Mouse (Mus musculus) MEL (cell line): ENCODE results near the gene H2-Ke6. TPM values are rescaled to one million over a fixed set of nuclear protein-coding genes. Genes with fewer than 3 reads are reported as not detected.
A peak's percentile ranks its signal among the peaks of the same experiment; 100 is the strongest.

Experiments used
- DNase-seq: peaks from one replicate; pipeline ENCODE4 v3.0.0; 2011; ENCODE audit warnings: low read depth, low spot score
- H3K27ac ChIP-seq: 2 replicates; pipeline ENCODE4 v1.5.1; 2012; ENCODE audit warnings: low read depth, mild to moderate bottlenecking, control low read depth, low read length, moderate library complexity; ENCODE audit not compliant: control insufficient read depth
- H3K27me3 ChIP-seq, 2 experiments: fragments of 150-350 bp in 1 of 2; sonication (generic) in 1 of 2; 2 replicates each; pipeline ENCODE4 v1.6.1; 2012; ENCODE audit warnings: low read length in 2 of 2, mild to moderate bottlenecking in 2 of 2, improper control_type of control experiment in 1 of 2, moderate library complexity in 1 of 2; ENCODE audit not compliant: insufficient read depth in 2 of 2, control insufficient read depth in 1 of 2
- H3K36me3 ChIP-seq, 2 experiments: 2 replicates each; pipeline ENCODE4 v1.6.1; 2012 to 2014; ENCODE audit warnings: low read length in 2 of 2, improper control_type of control experiment in 1 of 2, inconsistent platforms in 1 of 2, mild to moderate bottlenecking in 1 of 2; ENCODE audit not compliant: insufficient read depth in 2 of 2, control insufficient read depth in 1 of 2
- H3K4me1 ChIP-seq, 2 experiments: fragments of 150-350 bp in 1 of 2; sonication (generic) in 1 of 2; 2 replicates each; pipeline ENCODE4 v1.6.1; 2012; ENCODE audit warnings: low read length in 2 of 2, improper control_type of control experiment in 1 of 2, mild to moderate bottlenecking in 1 of 2; ENCODE audit not compliant: insufficient read depth in 2 of 2, control insufficient read depth in 1 of 2
- H3K4me3 ChIP-seq, 2 experiments: fragments of 150-350 bp in 1 of 2; sonication (generic) in 1 of 2; 2 replicates each; pipeline ENCODE4 v1.5.1; 2012; ENCODE audit warnings: low read depth in 2 of 2, low read length in 2 of 2, mild to moderate bottlenecking in 2 of 2, moderate library complexity in 2 of 2, control low read depth in 1 of 2, improper control_type of control experiment in 1 of 2; ENCODE audit not compliant: control insufficient read depth in 1 of 2, insufficient read depth in 1 of 2
- H3K79me2 ChIP-seq: 2 replicates; pipeline ENCODE4 v1.6.1; 2012; ENCODE audit warnings: mild to moderate bottlenecking, low read length, moderate library complexity; ENCODE audit not compliant: control insufficient read depth, poor library complexity, insufficient read depth
- H3K9ac ChIP-seq: 2 replicates; pipeline ENCODE4 v1.6.1; 2012; ENCODE audit warnings: low read depth, mild to moderate bottlenecking, control low read depth, low read length, moderate library complexity; ENCODE audit not compliant: control insufficient read depth, poor library complexity, severe bottlenecking
- H3K9me3 ChIP-seq: fragments of 150-350 bp; sonication (generic); replicated peaks from 2 replicates; pipeline ENCODE4 v1.6.1; 2012; ENCODE audit warnings: mild to moderate bottlenecking, low read length, improper control_type of control experiment, moderate library complexity; ENCODE audit not compliant: insufficient read depth
- CHD1 ChIP-seq: IDR thresholded peaks from 2 replicates; pipeline ENCODE4 v1.6.1; 2012; ENCODE audit warnings: low read depth, mild to moderate bottlenecking, inconsistent platforms, low read length, improper control_type of control experiment
- CHD2 ChIP-seq: IDR thresholded peaks from 2 replicates; pipeline ENCODE4 v1.6.1; 2011; ENCODE audit warnings: low read length, improper control_type of control experiment
- CTCF ChIP-seq, 3 experiments: IDR thresholded peaks in 2 of 3; conservative IDR thresholded peaks in 1 of 3; 2 replicates each; pipeline ENCODE4 v1.5.1; 2011 to 2012; ENCODE audit warnings: low read length in 3 of 3, low read depth in 2 of 3, mild to moderate bottlenecking in 2 of 3, improper control_type of control experiment in 1 of 3, inconsistent platforms in 1 of 3, mixed read lengths in 1 of 3, moderate library complexity in 1 of 3; ENCODE audit not compliant: control insufficient read depth in 1 of 3, insufficient read depth in 1 of 3, poor library complexity in 1 of 3, severe bottlenecking in 1 of 3
- E2F4 ChIP-seq: IDR thresholded peaks from 2 replicates; pipeline ENCODE4 v1.6.1; 2011; ENCODE audit warnings: low read depth, low read length, improper control_type of control experiment, borderline replicate concordance
- GABPA ChIP-seq: IDR thresholded peaks from 2 replicates; pipeline ENCODE4 v1.6.1; 2012; ENCODE audit warnings: low read depth, mild to moderate bottlenecking, inconsistent platforms, low read length, improper control_type of control experiment, moderate library complexity
- HCFC1 ChIP-seq: IDR thresholded peaks from 2 replicates; pipeline ENCODE4 v1.6.1; 2012; ENCODE audit warnings: low read depth, mild to moderate bottlenecking, inconsistent platforms, low read length, improper control_type of control experiment, moderate library complexity
- JUND ChIP-seq: IDR thresholded peaks from 2 replicates; pipeline ENCODE4 v1.6.1; 2011; ENCODE audit warnings: low read depth, mild to moderate bottlenecking, improper control_type of control experiment, low read length
- MAFK ChIP-seq: IDR thresholded peaks from 2 replicates; pipeline ENCODE4 v1.6.1; 2011; ENCODE audit warnings: low read depth, mild to moderate bottlenecking, low read length, improper control_type of control experiment, borderline replicate concordance
- MAX ChIP-seq: IDR thresholded peaks from 2 replicates; pipeline ENCODE4 v1.6.1; 2011; ENCODE audit warnings: low read length, improper control_type of control experiment
- MAZ ChIP-seq: IDR thresholded peaks from 2 replicates; pipeline ENCODE4 v1.6.1; 2012; ENCODE audit warnings: low read depth, mild to moderate bottlenecking, inconsistent platforms, low read length, improper control_type of control experiment
- MXI1 ChIP-seq: IDR thresholded peaks from 2 replicates; pipeline ENCODE4 v1.6.1; 2011; ENCODE audit warnings: mild to moderate bottlenecking, low read depth, low read length, improper control_type of control experiment
- NELFE ChIP-seq: IDR thresholded peaks from 2 replicates; pipeline ENCODE4 v1.6.1; 2011; ENCODE audit warnings: low read depth, low read length, improper control_type of control experiment
- POLR2A ChIP-seq, 2 experiments: IDR thresholded peaks; 2 replicates each; pipeline ENCODE4 v1.6.1; 2011 to 2012; ENCODE audit warnings: low read length in 2 of 2, mild to moderate bottlenecking in 2 of 2, control low read depth in 1 of 2, improper control_type of control experiment in 1 of 2, low read depth in 1 of 2, moderate library complexity in 1 of 2; ENCODE audit not compliant: control insufficient read depth in 1 of 2, insufficient read depth in 1 of 2, poor library complexity in 1 of 2
- POLR2AphosphoS2 ChIP-seq: IDR thresholded peaks from 2 replicates; pipeline ENCODE4 v1.6.1; 2011; ENCODE audit warnings: low read length, improper control_type of control experiment
- POLR2AphosphoS5 ChIP-seq: IDR thresholded peaks from 2 replicates; pipeline ENCODE4 v1.6.1; 2012; ENCODE audit warnings: low read depth, borderline replicate concordance, mild to moderate bottlenecking, inconsistent platforms, low read length, moderate library complexity, mixed read lengths
- RAD21 ChIP-seq: IDR thresholded peaks from 2 replicates; pipeline ENCODE4 v1.6.1; 2011; ENCODE audit warnings: mild to moderate bottlenecking, low read depth, low read length, improper control_type of control experiment
- RCOR1 ChIP-seq: IDR thresholded peaks from 2 replicates; pipeline ENCODE4 v1.6.1; 2012; ENCODE audit warnings: low read depth, mild to moderate bottlenecking, inconsistent platforms, low read length, improper control_type of control experiment
- SIN3A ChIP-seq: IDR thresholded peaks from 2 replicates; pipeline ENCODE4 v1.6.1; 2012; ENCODE audit warnings: low read length, improper control_type of control experiment, inconsistent platforms
- SMC3 ChIP-seq: IDR thresholded peaks from 2 replicates; pipeline ENCODE4 v1.6.1; 2011; ENCODE audit warnings: low read depth, low read length, improper control_type of control experiment
- TAL1 ChIP-seq: IDR thresholded peaks from 2 replicates; pipeline ENCODE4 v1.6.1; 2012; ENCODE audit warnings: mild to moderate bottlenecking, inconsistent platforms, low read length, moderate library complexity, mixed read lengths
- TBP ChIP-seq: IDR thresholded peaks from 2 replicates; pipeline ENCODE4 v1.8.0; 2011; ENCODE audit warnings: low read depth, low read length, improper control_type of control experiment
- UBTF ChIP-seq: IDR thresholded peaks from 2 replicates; pipeline ENCODE4 v1.6.1; 2012; ENCODE audit warnings: low read depth, mild to moderate bottlenecking, inconsistent platforms, low read length, improper control_type of control experiment, moderate library complexity, borderline replicate concordance; ENCODE audit not compliant: insufficient read depth
- USF1 ChIP-seq: IDR thresholded peaks from 2 replicates; pipeline ENCODE4 v1.6.1; 2014; ENCODE audit warnings: low read depth, mild to moderate bottlenecking, inconsistent platforms, low read length, improper control_type of control experiment, moderate library complexity
- USF2 ChIP-seq, 2 experiments: IDR thresholded peaks; 2 replicates each; pipeline ENCODE4 v1.6.1; 2011 to 2012; ENCODE audit warnings: improper control_type of control experiment in 2 of 2, low read length in 2 of 2, borderline replicate concordance in 1 of 2, inconsistent platforms in 1 of 2, low read depth in 1 of 2, mild to moderate bottlenecking in 1 of 2; ENCODE audit not compliant: insufficient read depth in 1 of 2
- ZC3H11A ChIP-seq: IDR thresholded peaks from 2 replicates; pipeline ENCODE4 v1.6.1; 2012; ENCODE audit warnings: low read depth, mild to moderate bottlenecking, inconsistent platforms, low read length, improper control_type of control experiment
- ZMIZ1 ChIP-seq: IDR thresholded peaks from 2 replicates; pipeline ENCODE4 v1.6.1; 2012; ENCODE audit warnings: low read depth, mild to moderate bottlenecking, inconsistent platforms, low read length, improper control_type of control experiment, moderate library complexity
- ZNF384 ChIP-seq: IDR thresholded peaks from 2 replicates; pipeline ENCODE4 v1.6.1; 2012; ENCODE audit warnings: low read depth, mild to moderate bottlenecking, inconsistent platforms, low read length, improper control_type of control experiment
- polyA plus RNA-seq, 2 experiments: library from polyadenylated mRNA; stranded (reverse) in 1 of 2; unstranded in 1 of 2; fragments of >175 nt in 1 of 2; fragments of >200 nt in 1 of 2; gene quantifications; 2 replicates each; pipeline versions ENCODE4 v1.2.1 to v1.2.4; 2012; ENCODE audit warnings: low replicate concordance in 2 of 2, low read depth in 1 of 2; ENCODE audit not compliant: insufficient read length in 2 of 2, insufficient read depth in 1 of 2, missing spikeins in 1 of 2
- total RNA-seq: library from RNA; depleted of rRNA; stranded (reverse); fragments of 300-350 nt; gene quantifications from 2 replicates; pipeline ENCODE4 v1.2.3, GENCODE M21; 2012; rRNA removed

H2-Ke6 gene
- total RNA-seq (19.6 and 24.1 TPM in 2 replicates), polyA plus RNA-seq (10 to 100 TPM in 1 of 2 experiments, not detected in 1; 34.4 TPM)

DNA sequence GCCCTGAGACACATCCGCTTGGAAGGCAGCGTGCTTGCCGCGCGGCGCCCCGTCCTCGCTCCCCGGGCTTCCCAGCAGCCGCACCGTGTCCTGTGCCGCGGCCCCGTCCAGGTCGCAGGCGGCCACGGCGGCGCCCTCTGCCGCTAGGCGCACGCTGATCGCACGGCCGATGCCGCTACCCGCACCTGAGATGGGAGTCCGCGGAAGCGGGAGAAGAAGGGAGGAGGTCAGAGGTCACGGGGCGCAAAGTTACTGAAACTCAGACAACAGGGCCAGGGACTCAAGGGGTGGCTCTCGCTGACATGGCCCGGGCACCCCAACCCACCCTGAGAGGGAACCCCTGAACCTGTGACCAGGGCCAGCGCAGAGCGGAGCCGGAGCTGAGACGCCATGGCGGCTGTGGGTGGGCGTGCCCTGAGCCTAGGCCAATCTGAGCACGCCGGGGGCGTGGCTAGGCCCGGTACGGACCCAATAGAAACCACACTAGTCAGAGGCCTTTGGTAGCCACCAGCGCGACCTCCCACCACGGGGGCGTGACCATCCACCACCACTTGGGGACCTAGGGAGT, at the start of gene H2-Ke6:
Gene H2-Ke6 (minus strand): TSS at position 405 of the 568 bp plus-strand sequence.
- Histone ChIP-seq H3K4me3 (peak within 1 kb of the TSS; percentile 80 to 92), H3K9me3 (no peaks in the 10 kb centered on the region), H3K27me3 (no peaks in the 10 kb centered on the region), H3K4me1 (peaks cover 0 to 32% of the 10 kb centered on the region in 2 experiments; a peak in 2 of 4 replicates), H3K27ac (peak within 1 kb of the TSS; percentile 68), H3K79me2 (peaks cover 45% of the 10 kb centered on the region), H3K9ac (peak within 1 kb of the TSS; percentile 92), H3K36me3 (peaks cover 3 to 15% of the 10 kb centered on the region in 2 experiments; a peak in 3 of 4 replicates)
- DNase-seq = peak; percentile 96
- no peak for TF ChIP-seq CHD2
- no peak for TF ChIP-seq JUND
- TF ChIP-seq POLR2A (IDR thresholded peaks at IDR 0.05; ENCODE audit: control insufficient read depth in 1 of 2, insufficient read depth in 1 of 2, low read depth in 1 of 2, low read length in 2 of 2, poor library complexity in 1 of 2) = peak; percentile 79 to 86
- TF ChIP-seq ZNF384 = no peak
- peak in 2 of 3 experiments; percentile 6 to 35; a peak in 3 of 6 replicates for TF ChIP-seq CTCF (IDR thresholded peaks at IDR 0.05 in 2 of 3, conservative IDR thresholded peaks at IDR 0.05 in 1 of 3; ENCODE audit: control insufficient read depth in 1 of 3, insufficient read depth in 1 of 3, low read depth in 2 of 3, low read length in 3 of 3, poor library complexity in 1 of 3, severe bottlenecking in 1 of 3)
- no peak for TF ChIP-seq GABPA
- 0 out of 2 replicates have a peak, but pooled peaks have one; percentile 50 for TF ChIP-seq MAZ
- TF ChIP-seq UBTF = peak; percentile 69; the same call in 1 of the 2 replicates
- TF ChIP-seq POLR2AphosphoS2 = peak; percentile 96
- peak; percentile 74; the same call in 1 of the 2 replicates for TF ChIP-seq TBP
- TF ChIP-seq RCOR1 = no peak
- peak; percentile 70 for TF ChIP-seq HCFC1
- peak; percentile 58; the same call in 1 of the 2 replicates for TF ChIP-seq ZMIZ1
- TF ChIP-seq USF1 = peak; percentile 58
- TF ChIP-seq MXI1 = peak; percentile 26; the same call in 1 of the 2 replicates
- no peak for TF ChIP-seq RAD21
- TF ChIP-seq NELFE = peak; percentile 61
- TF ChIP-seq TAL1 = no peak
- no peak for TF ChIP-seq ZC3H11A

DNA sequence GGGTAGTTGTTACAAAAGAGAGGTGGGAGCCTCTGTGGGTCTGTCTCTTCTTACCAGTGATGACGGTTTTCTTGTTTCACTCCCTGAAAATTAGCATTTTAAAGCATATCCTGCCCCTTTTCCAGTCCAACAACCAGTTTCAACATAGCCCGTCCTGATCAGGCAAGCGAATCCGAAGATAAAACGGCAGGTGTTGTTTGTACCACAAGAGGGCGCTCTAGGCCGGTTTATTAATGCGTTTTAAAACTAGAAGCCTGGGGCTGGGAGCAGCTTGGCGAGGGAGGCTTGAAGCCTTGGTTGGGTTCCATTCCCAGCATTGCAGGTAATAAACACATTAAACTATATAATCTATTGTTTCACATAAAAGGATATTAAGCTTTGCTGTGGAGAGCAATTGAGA, 49.7 kb upstream of the H2-Ke6 start:
- no peaks in the 10 kb centered on the region for H3K79me2 ChIP-seq
- H3K4me1 ChIP-seq = no peaks in the 10 kb centered on the region; a peak in 1 of 4 replicates
- DNase-seq = peak; percentile 88
- no peak overlapping the region for H3K27ac ChIP-seq
- H3K9ac ChIP-seq = no peak overlapping the region
- peak; percentile 92 for TF ChIP-seq RAD21
- TF ChIP-seq SIN3A = peak; percentile 24; the same call in 1 of the 2 replicates
- TF ChIP-seq MAX = no peak
- no peak for TF ChIP-seq POLR2AphosphoS5
- no peak for TF ChIP-seq ZNF384
- TF ChIP-seq MAFK = no peak
- peak; percentile 70 to 96 (median 82) for TF ChIP-seq CTCF (IDR thresholded peaks at IDR 0.05 in 2 of 3, conservative IDR thresholded peaks at IDR 0.05 in 1 of 3; ENCODE audit: control insufficient read depth in 1 of 3, insufficient read depth in 1 of 3, low read depth in 2 of 3, low read length in 3 of 3, poor library complexity in 1 of 3, severe bottlenecking in 1 of 3)
- no peak for TF ChIP-seq USF2 (IDR thresholded peaks at IDR 0.05; ENCODE audit: borderline replicate concordance in 1 of 2, insufficient read depth in 1 of 2, low read depth in 1 of 2, low read length in 2 of 2)
- TF ChIP-seq CHD2 = no peak
- TF ChIP-seq POLR2AphosphoS2 = no peak
- no peak for TF ChIP-seq E2F4
- TF ChIP-seq NELFE = no peak
- TF ChIP-seq ZC3H11A = peak; percentile 82
- TF ChIP-seq CHD1 = no peak
- TF ChIP-seq SMC3 = peak; percentile 86
- TF ChIP-seq, all 39 proteins: peak for 5
- no peaks in the 10 kb centered on the region for H3K9me3 ChIP-seq
- H3K36me3 ChIP-seq = peaks cover 0 to 2% of the 10 kb centered on the region in 2 experiments; a peak in 2 of 4 replicates
- H3K27me3 ChIP-seq = no peaks in the 10 kb centered on the region
- no peak overlapping the region for H3K4me3 ChIP-seq
